Mouse (Mus musculus) layer of hippocampus, adult 11-12 months (tissue): Measurements from ENCODE around the gene 2410004B18Rik.
A peak's percentile ranks its signal among the peaks of the same experiment; 100 is the strongest.
"Not testable (repeated sequence)": the region's sequence is repeated elsewhere in the genome, so short reads cannot be mapped to it uniquely, and the experiment has no call there.

ENCODE experiments used
- DNase-seq: peaks from one replicate; pipeline ENCODE4 v3.0.0; 2022; ENCODE audit warnings: low spot score

The 2410004B18Rik gene

GRCm38 (mm10) chr3:145937505-145938404 is at the start of gene 2410004B18Rik:
Gene 2410004B18Rik (plus strand): TSS chr3:145938014.
- peak; percentile 90 for DNase-seq

GRCm38 (mm10) chr3:145890346-145891132 is 47.3 kb upstream of the 2410004B18Rik start:
- peak; percentile 33 for DNase-seq

- no peak for DNase-seq
Observed at GRCm38 (mm10) chr3:145892451-145892850, 45.4 kb upstream of the 2410004B18Rik start.

GRCm38 (mm10) chr3:145894131-145894530 is 43.7 kb upstream of the 2410004B18Rik start:
- no peak for DNase-seq

GRCm38 (mm10) chr3:145897749-145898148 is 40.1 kb upstream of the 2410004B18Rik start:
- DNase-seq: no peak

- DNase-seq: no peak
Observed at GRCm38 (mm10) chr3:145899832-145900231, 38.0 kb upstream of the 2410004B18Rik start.

- no peak for DNase-seq
Observed at GRCm38 (mm10) chr3:145903530-145903929, 34.3 kb upstream of the 2410004B18Rik start.

- DNase-seq: peak; percentile 53
Observed at GRCm38 (mm10) chr3:145904850-145905776, 32.7 kb upstream of the 2410004B18Rik start.

GRCm38 (mm10) chr3:145906582-145906981 is 31.2 kb upstream of the 2410004B18Rik start:
- no peak for DNase-seq

GRCm38 (mm10) chr3:145912512-145912911 is 25.3 kb upstream of the 2410004B18Rik start:
- no peak for DNase-seq

GRCm38 (mm10) chr3:145913263-145913662 is 24.6 kb upstream of the 2410004B18Rik start:
- DNase-seq: no peak

GRCm38 (mm10) chr3:145913942-145914341 is 23.9 kb upstream of the 2410004B18Rik start:
- DNase-seq: not testable (repeated sequence)

- no peak for DNase-seq
Observed at GRCm38 (mm10) chr3:145916374-145916773, 21.4 kb upstream of the 2410004B18Rik start.

- no peak for DNase-seq
Observed at GRCm38 (mm10) chr3:145916826-145917225, 21.0 kb upstream of the 2410004B18Rik start.

GRCm38 (mm10) chr3:145922019-145922854 is 15.6 kb upstream of the 2410004B18Rik start, which contains the start of gene Bcl10:
Gene Bcl10 (plus strand): TSS chr3:145922804.
- no peak for DNase-seq

- DNase-seq: no peak
Observed at GRCm38 (mm10) chr3:145922971-145923370, 14.8 kb upstream of the 2410004B18Rik start.

GRCm38 (mm10) chr3:145923874-145924577 is 13.8 kb upstream of the 2410004B18Rik start:
- peak; percentile 99 for DNase-seq

- DNase-seq: peak; percentile 63
Observed at GRCm38 (mm10) chr3:145924649-145925337, 13.0 kb upstream of the 2410004B18Rik start.

- no peak for DNase-seq
Observed at GRCm38 (mm10) chr3:145925506-145925905, 12.3 kb upstream of the 2410004B18Rik start.
